Mouse (Mus musculus) forebrain, postnatal 0 days (tissue): ENCODE measurements at regions not wholly inside any gene's neighbourhood (a gene's known extent, or its start where the extent isn't known, plus 50 kb on each side); places are given as distances from the start of the nearest gene placed in this dataset.
"Not testable (repeated sequence)": the region's sequence is repeated elsewhere in the genome, so short reads cannot be mapped to it uniquely, and the experiment has no call there.

ENCODE experiments used
- ATAC-seq: fragments of 200-750 bp; cut with Nextera tagmentation; 2 replicates; pipeline ENCODE4 v1.8.0; 2017; ENCODE audit warnings: mild to moderate bottlenecking, moderate library complexity
- DNase-seq: peaks from one replicate; pipeline ENCODE4 v3.0.0-alpha.2; 2015
- H3K27ac ChIP-seq: fragments of 300-500 bp; sonication (generic); 2 replicates; pipeline ENCODE4 v1.5.1; 2014; ENCODE audit warnings: low read depth, mild to moderate bottlenecking, antibody characterized with exemption, low read length, moderate library complexity, mixed read lengths
- H3K27me3 ChIP-seq: fragments of 300-500 bp; sonication (generic); 2 replicates; pipeline ENCODE4 v1.6.1; 2014; ENCODE audit warnings: mild to moderate bottlenecking, low read length, mixed read lengths; ENCODE audit not compliant: insufficient read depth
- H3K36me3 ChIP-seq: fragments of 300-500 bp; sonication (generic); 2 replicates; pipeline ENCODE4 v1.6.1; 2014; ENCODE audit warnings: mild to moderate bottlenecking, moderate library complexity; ENCODE audit not compliant: insufficient read depth
- H3K4me1 ChIP-seq: fragments of 300-500 bp; sonication (generic); 2 replicates; pipeline ENCODE4 v1.6.1; 2014; ENCODE audit warnings: antibody characterized with exemption; ENCODE audit not compliant: insufficient read depth
- H3K4me2 ChIP-seq: fragments of 300-500 bp; sonication (generic); 2 replicates; pipeline ENCODE4 v1.6.1; 2014; ENCODE audit warnings: low read depth, mild to moderate bottlenecking, moderate library complexity
- H3K4me3 ChIP-seq: fragments of 300-500 bp; sonication (generic); 2 replicates; pipeline ENCODE4 v1.5.1; 2014; ENCODE audit warnings: low read depth, low read length, mixed read lengths
- H3K9ac ChIP-seq: fragments of 300-500 bp; sonication (generic); 2 replicates; pipeline ENCODE4 v1.6.1; 2014; ENCODE audit warnings: mild to moderate bottlenecking
- H3K9me3 ChIP-seq: fragments of 300-500 bp; sonication (generic); 2 replicates; pipeline ENCODE4 v1.6.1; 2016; ENCODE audit warnings: low read length
- CTCF ChIP-seq: sonication (generic); IDR thresholded peaks from 2 replicates; pipeline ENCODE4 v1.5.1; 2016; ENCODE audit warnings: antibody characterized with exemption, control low read depth, low read depth
- WGBS: fragments of 180-500 bp; shearing (Covaris S2); extraction: QIAGEN DNeasy Blood & Tissue Kit; methylation state at CpG from one replicate; pipeline ENCODE4 v1.1.7; 2014; 5-methylcytosine and 5-hydroxymethylcytosine counted together

DNA sequence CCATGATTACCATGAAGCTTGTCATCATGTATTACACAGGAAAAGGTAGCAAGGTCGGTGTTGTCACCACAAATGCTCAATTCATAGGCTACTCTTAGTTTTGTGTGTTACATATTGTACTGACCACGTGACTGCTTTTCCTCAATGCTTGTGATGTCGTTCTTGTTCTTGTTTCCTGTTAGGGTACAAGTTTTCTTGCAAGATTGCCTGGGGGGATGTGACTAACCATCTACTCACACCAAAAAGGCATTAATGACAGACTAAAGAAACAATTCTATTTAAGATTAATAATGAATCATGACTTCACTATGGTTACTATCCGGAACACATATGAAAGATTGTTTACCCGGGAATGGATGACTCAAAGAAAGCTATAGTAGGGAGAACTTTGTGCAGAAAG, 165.0 kb upstream of the Klhl1 start:
- ATAC-seq = no peak
- no peak overlapping the region for H3K4me3 ChIP-seq
- H3K9me3 ChIP-seq = no peaks in the 10 kb centered on the region
- WGBS = 76% methylated on average over 5 of the region's 5 CpGs
- no peak for DNase-seq
- TF ChIP-seq CTCF = no peak
- H3K4me2 ChIP-seq = no peak overlapping the region
- H3K4me1 ChIP-seq = no peaks in the 10 kb centered on the region
- H3K36me3 ChIP-seq = no peaks in the 10 kb centered on the region
- no peak overlapping the region for H3K9ac ChIP-seq
- H3K27ac ChIP-seq = no peak overlapping the region
- no peaks in the 10 kb centered on the region for H3K27me3 ChIP-seq

DNA sequence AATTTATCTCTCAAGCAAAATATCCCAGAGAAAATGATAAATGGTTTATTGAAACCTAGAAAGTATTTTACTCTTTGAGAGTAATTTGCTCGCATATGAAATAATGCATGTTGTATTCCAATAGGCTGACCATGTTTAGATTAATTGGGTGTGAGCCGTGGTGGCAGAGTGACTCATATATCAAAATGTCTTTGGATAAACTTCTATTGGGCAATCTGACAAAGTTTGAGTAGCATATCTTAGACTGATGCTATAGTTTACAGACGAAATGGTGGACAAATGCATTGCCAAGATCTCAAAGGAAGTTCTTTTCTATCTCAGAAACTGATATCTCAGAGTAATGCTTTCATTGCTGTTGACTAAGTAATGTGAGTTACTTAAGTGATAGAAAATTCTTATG, 162.8 kb upstream of the Klhl1 start:
- H3K27me3 ChIP-seq = no peaks in the 10 kb centered on the region
- no peaks in the 10 kb centered on the region for H3K36me3 ChIP-seq
- no peak for ATAC-seq
- 84% methylated on average over 3 of the region's 3 CpGs for WGBS
- no peak overlapping the region for H3K4me2 ChIP-seq
- H3K27ac ChIP-seq = no peak overlapping the region
- H3K4me1 ChIP-seq = no peaks in the 10 kb centered on the region
- no peak for TF ChIP-seq CTCF
- no peak overlapping the region for H3K4me3 ChIP-seq
- H3K9me3 ChIP-seq = no peaks in the 10 kb centered on the region
- DNase-seq = no peak
- no peak overlapping the region for H3K9ac ChIP-seq

DNA sequence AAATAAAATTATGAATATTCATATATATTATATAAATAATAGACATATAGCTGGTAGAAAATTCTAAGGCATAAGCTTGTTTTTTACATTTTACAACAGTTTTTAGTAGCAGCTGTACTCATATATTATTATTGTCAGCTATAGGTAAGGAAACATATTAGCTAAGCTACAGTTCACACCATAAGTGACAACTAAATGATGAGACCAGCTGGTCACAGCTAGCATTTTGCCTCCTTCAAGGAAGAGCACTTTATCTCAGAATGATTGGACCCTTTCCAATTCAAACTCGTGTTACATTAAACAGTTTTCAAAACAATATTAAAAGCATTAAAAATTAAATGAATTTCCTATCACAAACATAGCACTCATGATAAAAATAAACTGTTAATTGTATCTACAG, 157.3 kb upstream of the Klhl1 start:
- H3K4me2 ChIP-seq = no peak overlapping the region
- H3K4me3 ChIP-seq = no peak overlapping the region
- H3K9ac ChIP-seq = no peak overlapping the region
- H3K27me3 ChIP-seq = no peaks in the 10 kb centered on the region
- H3K9me3 ChIP-seq = no peaks in the 10 kb centered on the region
- no peak overlapping the region for H3K27ac ChIP-seq
- no peak for TF ChIP-seq CTCF
- H3K4me1 ChIP-seq = no peaks in the 10 kb centered on the region
- 47% methylated on average over 1 of the region's 1 CpGs for WGBS
- no peak for DNase-seq
- H3K36me3 ChIP-seq = no peaks in the 10 kb centered on the region
- ATAC-seq = no peak

DNA sequence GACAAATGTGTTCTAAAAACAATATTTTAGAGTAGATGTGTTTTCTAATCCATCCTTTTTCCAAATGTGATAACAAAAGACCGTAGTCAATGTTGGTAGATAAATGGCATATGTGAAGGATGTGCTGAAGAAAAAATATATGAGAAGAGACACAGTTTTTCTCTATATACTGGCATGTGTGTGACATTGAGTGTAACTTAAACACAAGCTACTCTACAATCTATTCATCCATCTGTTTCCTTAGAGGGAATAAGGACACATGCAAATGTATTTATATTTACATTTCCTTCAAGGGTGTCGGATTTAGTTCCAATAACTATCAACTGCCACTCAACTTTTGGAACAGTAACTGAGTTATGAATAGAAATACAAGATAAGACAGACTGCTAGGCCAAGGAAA, 149.7 kb upstream of the Klhl1 start:
- WGBS = 58% methylated on average over 2 of the region's 2 CpGs
- DNase-seq (no peak), ATAC-seq (peak; percentile 66)
- no peaks in the 10 kb centered on the region for H3K4me1 ChIP-seq
- H3K27me3 ChIP-seq = no peaks in the 10 kb centered on the region
- H3K4me3 ChIP-seq = no peak overlapping the region
- no peaks in the 10 kb centered on the region for H3K9me3 ChIP-seq
- H3K27ac ChIP-seq = no peak overlapping the region
- no peaks in the 10 kb centered on the region for H3K36me3 ChIP-seq
- no peak overlapping the region for H3K9ac ChIP-seq
- no peak overlapping the region for H3K4me2 ChIP-seq
- TF ChIP-seq CTCF = no peak

DNA sequence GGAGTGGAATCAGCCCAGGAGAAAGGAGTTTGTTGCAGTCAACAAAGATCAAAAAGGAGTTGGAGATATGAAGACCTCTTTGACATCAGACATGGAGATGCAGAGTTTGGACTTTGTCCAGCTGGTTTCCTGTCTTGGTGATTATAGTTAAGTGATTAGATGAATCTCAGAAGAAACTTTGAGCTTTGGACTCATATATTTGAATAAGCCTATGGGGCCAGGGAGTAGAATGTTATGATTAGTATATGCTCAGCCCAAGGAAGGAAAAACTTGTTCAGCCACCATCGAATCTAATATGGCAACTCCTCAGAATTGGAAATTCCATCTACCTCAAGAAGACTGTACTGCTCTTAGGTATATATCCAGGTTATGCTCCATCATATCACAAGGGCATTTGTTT, 137.6 kb upstream of the Klhl1 start:
- WGBS = 95% methylated on average over 1 of the region's 1 CpGs
- TF ChIP-seq CTCF = no peak
- Histone ChIP-seq H3K9ac (no peak overlapping the region), H3K4me2 (no peak overlapping the region), H3K4me3 (no peak overlapping the region), H3K4me1 (no peaks in the 10 kb centered on the region), H3K36me3 (no peaks in the 10 kb centered on the region), H3K9me3 (no peaks in the 10 kb centered on the region), H3K27ac (no peak overlapping the region), H3K27me3 (no peaks in the 10 kb centered on the region)
- DNase-seq (no peak), ATAC-seq (no peak)

DNA sequence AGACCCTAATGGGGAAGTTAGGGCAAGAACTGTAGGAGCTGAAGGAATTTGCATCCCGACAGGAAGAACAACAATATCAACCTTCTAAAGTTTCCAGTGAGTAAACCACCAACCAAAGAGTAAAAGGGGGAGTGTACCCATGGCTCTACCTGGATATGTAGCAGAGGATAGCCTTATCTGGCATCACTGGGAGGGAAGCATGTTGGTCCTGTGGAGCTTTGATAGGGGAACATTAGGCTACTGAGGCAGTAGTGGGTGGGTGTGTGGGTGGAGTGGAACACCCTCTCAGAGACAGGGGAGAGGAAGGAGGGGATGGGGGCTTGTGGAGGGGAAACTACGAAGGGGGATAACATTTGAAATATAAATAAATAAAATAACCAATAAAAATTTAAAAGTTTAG, 111.4 kb upstream of the Klhl1 start:
- no peaks in the 10 kb centered on the region for H3K9me3 ChIP-seq
- 84% methylated on average over 2 of the region's 2 CpGs for WGBS
- H3K4me2 ChIP-seq = no peak overlapping the region
- H3K4me3 ChIP-seq = no peak overlapping the region
- no peak overlapping the region for H3K9ac ChIP-seq
- DNase-seq (no peak), ATAC-seq (no peak)
- no peak for TF ChIP-seq CTCF
- no peaks in the 10 kb centered on the region for H3K27me3 ChIP-seq
- H3K4me1 ChIP-seq = no peaks in the 10 kb centered on the region
- no peaks in the 10 kb centered on the region for H3K36me3 ChIP-seq
- no peak overlapping the region for H3K27ac ChIP-seq

DNA sequence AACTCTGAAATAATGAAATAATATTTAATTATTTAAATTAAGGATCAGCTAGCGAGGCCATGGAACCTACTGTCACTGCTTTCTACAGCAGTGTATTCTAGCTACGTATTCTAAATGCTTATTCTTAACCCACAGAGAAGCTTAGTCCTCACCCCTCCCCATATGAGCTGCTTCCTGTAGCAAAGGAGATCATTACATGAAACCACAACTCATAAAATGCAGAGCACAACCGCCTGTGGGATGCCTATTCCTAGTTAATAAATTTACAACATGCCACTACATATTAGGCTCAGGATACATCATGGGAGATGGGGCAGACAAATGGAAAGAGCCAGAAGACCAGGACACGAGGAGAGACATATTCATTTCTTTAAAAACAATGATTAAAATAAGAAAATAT, 87.8 kb upstream of the Klhl1 start:
- TF ChIP-seq CTCF = no peak
- DNase-seq = no peak
- Histone ChIP-seq H3K9ac (no peak overlapping the region), H3K4me2 (no peak overlapping the region), H3K27ac (no peak overlapping the region), H3K4me1 (no peaks in the 10 kb centered on the region), H3K36me3 (no peaks in the 10 kb centered on the region), H3K27me3 (no peaks in the 10 kb centered on the region), H3K9me3 (no peaks in the 10 kb centered on the region), H3K4me3 (no peak overlapping the region)
- ATAC-seq = no peak
- 82% methylated on average over 4 of the region's 4 CpGs for WGBS

DNA sequence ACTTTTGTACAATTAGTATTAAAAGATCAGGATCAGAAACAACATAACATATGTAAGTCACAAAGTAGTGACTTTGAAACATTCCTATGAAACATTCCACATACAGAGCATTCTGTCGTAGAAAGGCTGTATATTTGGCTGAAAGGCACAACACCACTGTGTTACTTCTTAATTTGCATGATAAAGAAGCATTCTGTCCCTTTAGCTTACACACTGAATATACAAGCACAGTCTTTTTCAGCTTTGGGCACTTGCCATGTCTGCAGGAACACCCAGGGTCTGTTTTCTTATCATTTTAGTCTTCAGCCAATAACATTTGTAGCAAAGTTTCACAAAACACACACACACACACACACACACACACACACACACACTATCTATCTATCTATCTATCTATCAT, 82.2 kb upstream of the Klhl1 start:
- H3K27me3 ChIP-seq, H3K9ac ChIP-seq, DNase-seq, H3K4me2 ChIP-seq, H3K27ac ChIP-seq, H3K36me3 ChIP-seq, H3K4me3 ChIP-seq, H3K9me3 ChIP-seq, ATAC-seq, H3K4me1 ChIP-seq: not testable (repeated sequence)
- WGBS = 19% methylated on average over 1 of the region's 1 CpGs
